ENCODE assay signal across 11 mouse cellular contexts in the genomic region with DNA sequence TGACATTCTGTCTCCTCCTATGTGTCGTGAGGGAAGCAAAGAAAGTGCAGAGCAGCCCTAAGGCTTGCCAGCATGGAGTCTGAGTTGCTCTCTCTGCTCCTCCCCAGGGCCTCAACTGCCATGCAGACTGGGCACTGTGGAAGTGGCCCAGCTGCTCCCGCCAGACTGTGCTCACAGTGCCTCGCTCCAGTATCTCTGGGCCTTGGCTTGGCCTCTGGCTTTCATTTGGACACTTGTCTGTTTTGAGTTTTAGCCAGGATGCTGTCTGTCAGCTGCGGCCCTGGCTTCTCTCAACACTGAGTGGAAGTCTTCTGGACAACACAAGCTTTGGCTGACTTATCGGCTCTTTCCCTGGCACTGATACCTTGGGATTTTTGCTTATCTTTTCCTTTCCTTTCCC. TPM values are rescaled to one million over a fixed set of nuclear protein-coding genes. Genes with fewer than 3 reads are reported as not detected.
DNase-seq lines count a peak whose midpoint lies in the region; ATAC-seq lines count a peak whose summit lies in the region.
"Had no signal": no experiment of that assay in that cellular context is flagged by ENCODE, and none has a peak within 500 bp of the region (broad histone marks: within the 10 kb centered on the region; RNA-seq: fewer than 3 reads in every experiment).

No protein-coding gene starts in this region.

- H3K9ac ChIP-seq in hindbrain, embryonic 14.5 days: no peak overlapping the region
- H3K9ac ChIP-seq in kidney, embryonic 16.5 days (replicated peaks; ENCODE audit: low read length): no peak overlapping the region
- H3K9ac ChIP-seq: midbrain, embryonic 12.5 days had no signal

- no peak overlapping the region for H3K27ac ChIP-seq in hindbrain, embryonic 14.5 days
- H3K27ac ChIP-seq in kidney, embryonic 16.5 days (ENCODE audit: low read length): no peak overlapping the region
- H3K27ac ChIP-seq: left cerebral cortex, adult 2 months; midbrain, embryonic 12.5 days had no signal

- DNase-seq in embryo, embryonic 11 days: peak; percentile 5
- DNase-seq in embryo, embryonic 9.5 days (ENCODE audit: extremely low spot score): no peak
- DNase-seq in gastrocnemius, postnatal 36 days: peak; percentile 32 to 35
- no peak for DNase-seq in hindbrain, embryonic 14.5 days (ENCODE audit: low spot score)
- no peak for DNase-seq in retina, embryonic 14.5 days (ENCODE audit: low spot score)
- DNase-seq: spleen, adult 18-20 months had no signal

- ATAC-seq in cerebellum, adult (ENCODE audit: insufficient number of reproducible peaks, low FRiP score, low TSS enrichment): peak; percentile 87
- ATAC-seq in hindbrain, embryonic 14.5 days (ENCODE audit: low FRiP score): peak; percentile 32; the same call in 1 of the 2 replicates
- ATAC-seq in megakaryocyte progenitor cell, adult 5-6 weeks (replicated peaks; ENCODE audit: poor library complexity): no peak
- ATAC-seq in kidney, embryonic 16.5 days (ENCODE audit: low FRiP score, low TSS enrichment): no peak

- intact Hi-C loops in gastrocnemius, postnatal 36 days (cut with DNase I): loop anchor here (5.0 kb wide), 1 partner anchor 78 kb away; no protein-coding TSS in a partner anchor

- H3K36me3 ChIP-seq in hindbrain, embryonic 14.5 days (replicated peaks; ENCODE audit: control insufficient read depth, insufficient read depth): no peaks in the 10 kb centered on the region
- H3K36me3 ChIP-seq in kidney, embryonic 16.5 days (ENCODE audit: insufficient read depth, low read length): no peaks in the 10 kb centered on the region
- H3K36me3 ChIP-seq: midbrain, embryonic 12.5 days had no signal

- H3K4me3 ChIP-seq in hindbrain, embryonic 14.5 days (replicated peaks; ENCODE audit: low read length): no peak overlapping the region
- no peak overlapping the region for H3K4me3 ChIP-seq in kidney, embryonic 16.5 days (ENCODE audit: low read length)
- H3K4me3 ChIP-seq: left cerebral cortex, adult 2 months; midbrain, embryonic 12.5 days had no signal

- no peaks in the 10 kb centered on the region for H3K27me3 ChIP-seq in hindbrain, embryonic 14.5 days (ENCODE audit: control insufficient read depth, insufficient read depth, low read length)
- no peaks in the 10 kb centered on the region for H3K27me3 ChIP-seq in kidney, embryonic 16.5 days (ENCODE audit: insufficient read depth, low read length)
- H3K27me3 ChIP-seq: midbrain, embryonic 12.5 days had no signal

- H3K4me1 ChIP-seq in hindbrain, embryonic 14.5 days (replicated peaks; ENCODE audit: control insufficient read depth, insufficient read depth, low read length): no peaks in the 10 kb centered on the region; the same call in 1 of the 2 replicates
- no peaks in the 10 kb centered on the region for H3K4me1 ChIP-seq in kidney, embryonic 16.5 days (ENCODE audit: insufficient read depth, low read length)
- H3K4me1 ChIP-seq: midbrain, embryonic 12.5 days had no signal

- no peak overlapping the region for H3K4me2 ChIP-seq in hindbrain, embryonic 14.5 days (replicated peaks)
- no peak overlapping the region for H3K4me2 ChIP-seq in kidney, embryonic 16.5 days (replicated peaks; ENCODE audit: low read depth, low read length)
- H3K4me2 ChIP-seq: midbrain, embryonic 12.5 days had no signal

- H3K9me3 ChIP-seq in hindbrain, embryonic 14.5 days (ENCODE audit: control insufficient read depth, low read length): no peaks in the 10 kb centered on the region
- no peaks in the 10 kb centered on the region for H3K9me3 ChIP-seq in kidney, embryonic 16.5 days (ENCODE audit: low read length)
- H3K9me3 ChIP-seq: midbrain, embryonic 12.5 days had no signal

- 59% methylated on average over 5 of the region's 5 CpGs for WGBS in hindbrain, embryonic 14.5 days
- 79% methylated on average over 5 of the region's 5 CpGs for WGBS in kidney, embryonic 16.5 days

RNA-seq across cellular contexts. Expression of gene Ppp1r14c, which starts 49.0 kb away (rescaled TPM):
- 10 to 100 TPM; 72.2 to 87.7 TPM for total RNA-seq in gastrocnemius, postnatal 36 days (2021)
- polyA plus RNA-seq in hindbrain, embryonic 14.5 days (2014; fragmentation: Nextera tagmentation; extraction: Ambion mirVana): 75.8 and 78.8 TPM in 2 replicates
- total RNA-seq in megakaryocyte progenitor cell, adult 5-6 weeks (2015): not detected in 2 replicates
- total RNA-seq in megakaryocyte progenitor cell, adult 5-6 weeks (2017): not detected in 2 replicates
- 6.2 and 8.0 TPM in 2 replicates for polyA plus RNA-seq in kidney, embryonic 16.5 days (2015; fragmentation: Nextera tagmentation; extraction: Ambion mirVana)

Comparison
In these comparisons a context has a peak if more than half of its experiments do, and no peak if none do; other contexts are left out.
1. DNase-seq: peak in embryo, embryonic 11 days (single experiment) and gastrocnemius, postnatal 36 days (2 of 2); none in embryo, embryonic 9.5 days (single experiment), hindbrain, embryonic 14.5 days (single experiment) and retina, embryonic 14.5 days (single experiment).
2. ATAC-seq: peak in cerebellum, adult (single experiment) and hindbrain, embryonic 14.5 days (single experiment); none in megakaryocyte progenitor cell, adult 5-6 weeks (single experiment) and kidney, embryonic 16.5 days (single experiment).
3. RNA of gene Ppp1r14c, which starts 49.0 kb away (total RNA-seq): 72.2 to 87.7 TPM in gastrocnemius, postnatal 36 days; not detected in megakaryocyte progenitor cell, adult 5-6 weeks; every median in the first group is over 10 times any median in the second.